Mouse (Mus musculus): Measurements from ENCODE around the gene Cyp4f16.
"Not testable (repeated sequence)": the region's sequence is repeated elsewhere in the genome, so short reads cannot be mapped to it uniquely, and the experiment has no call there.

Gene Cyp4f16

GRCm38 (mm10) chr17:32550900-32551770, 14.8 kb downstream of the Cyp4f16 start:
- DNase-seq (ENCODE audit: low spot score): peak; percentile 68

GRCm38 (mm10) chr17:32553016-32553415, 16.7 kb downstream of the Cyp4f16 start:
- not testable (repeated sequence) for DNase-seq (ENCODE audit: low spot score)

GRCm38 (mm10) chr17:32554368-32554767, 18.0 kb downstream of the Cyp4f16 start:
- not testable (repeated sequence) for DNase-seq (ENCODE audit: low spot score)

GRCm38 (mm10) chr17:32563301-32563700, 26.9 kb downstream of the Cyp4f16 start:
- DNase-seq (ENCODE audit: low spot score): not testable (repeated sequence)

GRCm38 (mm10) chr17:32573286-32573685, 36.9 kb downstream of the Cyp4f16 start:
- not testable (repeated sequence) for DNase-seq (ENCODE audit: low spot score)

- DNase-seq (ENCODE audit: low spot score): no peak
These were observed 41.3 kb downstream of the Cyp4f16 start for GRCm38 (mm10) chr17:32577496-32578186.

GRCm38 (mm10) chr17:32596494-32596893, 60.1 kb downstream of the Cyp4f16 start:
- DNase-seq (ENCODE audit: low spot score): no peak

All from ovary, postnatal 14 days (tissue).